Mouse (Mus musculus): Measurements from ENCODE around the gene Maml3. TPM values are rescaled to one million over a fixed set of nuclear protein-coding genes. Genes with fewer than 3 reads are reported as not detected.

Gene Maml3
- polyA plus RNA-seq, 1 experiment: 6.2 TPM

- DNase-seq (ENCODE audit: low read depth): peak; percentile 76
Measured at GRCm38 (mm10) chr3:51830821-51831429, 274.0 kb downstream of the Maml3 start.

- DNase-seq (ENCODE audit: low read depth): no peak
Measured at GRCm38 (mm10) chr3:51825530-51825929, 279.3 kb downstream of the Maml3 start.

- no peak for DNase-seq (ENCODE audit: low read depth)
Measured at GRCm38 (mm10) chr3:51824506-51824905, 280.4 kb downstream of the Maml3 start.

- no peak for DNase-seq (ENCODE audit: low read depth)
Measured at GRCm38 (mm10) chr3:51821551-51821950, 283.3 kb downstream of the Maml3 start.

- no peak for DNase-seq (ENCODE audit: low read depth)
Measured at GRCm38 (mm10) chr3:51819109-51819508, 285.8 kb downstream of the Maml3 start.

GRCm38 (mm10) chr3:51817919-51818318 is 287.0 kb downstream of the Maml3 start:
- no peak for DNase-seq (ENCODE audit: low read depth)

- no peak for DNase-seq (ENCODE audit: low read depth)
Measured at GRCm38 (mm10) chr3:51817329-51817728, 287.5 kb downstream of the Maml3 start.

GRCm38 (mm10) chr3:51816517-51817285 is 288.2 kb downstream of the Maml3 start:
- DNase-seq (ENCODE audit: low read depth): no peak

GRCm38 (mm10) chr3:51814073-51814472 is 290.8 kb downstream of the Maml3 start:
- no peak for DNase-seq (ENCODE audit: low read depth)

GRCm38 (mm10) chr3:51813186-51813585 is 291.7 kb downstream of the Maml3 start:
- DNase-seq (ENCODE audit: low read depth): no peak

- DNase-seq (ENCODE audit: low read depth): no peak
Measured at GRCm38 (mm10) chr3:51810731-51811130, 294.1 kb downstream of the Maml3 start.

GRCm38 (mm10) chr3:51809822-51810221 is 295.1 kb downstream of the Maml3 start:
- DNase-seq (ENCODE audit: low read depth): no peak

GRCm38 (mm10) chr3:51807981-51808870 is 296.6 kb downstream of the Maml3 start:
- no peak for DNase-seq (ENCODE audit: low read depth)

- no peak for DNase-seq (ENCODE audit: low read depth)
Measured at GRCm38 (mm10) chr3:51805488-51806318, 299.2 kb downstream of the Maml3 start.

- DNase-seq (ENCODE audit: low read depth): no peak
Measured at GRCm38 (mm10) chr3:51803903-51804302, 301.0 kb downstream of the Maml3 start.

GRCm38 (mm10) chr3:51799650-51800049 is 305.2 kb downstream of the Maml3 start:
- no peak for DNase-seq (ENCODE audit: low read depth)

GRCm38 (mm10) chr3:51796838-51797237 is 308.0 kb downstream of the Maml3 start:
- DNase-seq (ENCODE audit: low read depth): no peak

GRCm38 (mm10) chr3:51796219-51796828 is 308.6 kb downstream of the Maml3 start:
- DNase-seq (ENCODE audit: low read depth): no peak

GRCm38 (mm10) chr3:51791542-51791941 is 313.3 kb downstream of the Maml3 start:
- no peak for DNase-seq (ENCODE audit: low read depth)

- no peak for DNase-seq (ENCODE audit: low read depth)
Measured at GRCm38 (mm10) chr3:51789389-51789904, 315.4 kb downstream of the Maml3 start.

Measured in gonadal fat pad, adult 2 months (tissue).